Mouse (Mus musculus): ENCODE results near the gene Bbs1.
"Not testable (repeated sequence)": the region's sequence is repeated elsewhere in the genome, so short reads cannot be mapped to it uniquely, and the experiment has no call there.

Bbs1 gene

DNA sequence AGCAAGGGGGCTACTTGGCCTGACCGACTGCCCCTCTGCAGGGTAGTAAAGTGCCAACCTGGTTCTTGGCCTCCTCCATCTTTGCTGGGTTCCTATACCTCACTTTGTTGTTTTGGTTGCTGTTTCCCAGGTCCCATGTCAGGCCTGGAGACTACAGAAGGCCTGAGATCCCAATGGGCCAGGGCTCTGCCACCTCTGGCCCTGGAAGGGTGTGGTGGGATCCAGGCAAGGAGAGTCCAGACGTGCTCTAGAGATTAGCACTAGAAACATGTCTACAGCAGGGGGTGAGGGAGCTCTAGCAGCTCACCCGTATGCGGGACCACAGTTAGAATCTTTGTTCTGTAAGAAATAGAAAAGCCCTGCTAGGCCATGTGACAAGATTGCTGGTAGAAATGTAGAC lies 22.5 kb downstream of the Bbs1 start:
- no peak for DNase-seq (ENCODE audit: low spot score in 2 of 2)

DNA sequence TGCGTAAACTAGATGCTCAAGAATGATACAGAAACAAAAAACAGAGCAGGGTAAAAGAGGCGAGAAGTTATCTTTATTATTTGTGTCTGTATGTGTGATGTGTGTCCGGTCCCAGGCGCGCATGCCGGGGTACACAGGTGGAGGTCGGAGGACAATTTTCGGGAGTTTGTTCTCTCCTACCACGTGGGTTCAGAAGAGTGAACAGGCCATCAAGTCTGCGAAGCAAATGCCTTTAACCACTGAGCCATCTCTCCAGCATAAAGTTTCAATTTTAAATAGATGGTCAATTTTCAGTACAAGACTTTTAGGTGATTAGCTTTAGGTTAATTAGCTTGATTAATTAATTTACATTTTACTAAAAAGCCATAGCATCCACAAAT lies 27.1 kb downstream of the Bbs1 start:
- DNase-seq (ENCODE audit: low spot score in 2 of 2), result no peak

DNA sequence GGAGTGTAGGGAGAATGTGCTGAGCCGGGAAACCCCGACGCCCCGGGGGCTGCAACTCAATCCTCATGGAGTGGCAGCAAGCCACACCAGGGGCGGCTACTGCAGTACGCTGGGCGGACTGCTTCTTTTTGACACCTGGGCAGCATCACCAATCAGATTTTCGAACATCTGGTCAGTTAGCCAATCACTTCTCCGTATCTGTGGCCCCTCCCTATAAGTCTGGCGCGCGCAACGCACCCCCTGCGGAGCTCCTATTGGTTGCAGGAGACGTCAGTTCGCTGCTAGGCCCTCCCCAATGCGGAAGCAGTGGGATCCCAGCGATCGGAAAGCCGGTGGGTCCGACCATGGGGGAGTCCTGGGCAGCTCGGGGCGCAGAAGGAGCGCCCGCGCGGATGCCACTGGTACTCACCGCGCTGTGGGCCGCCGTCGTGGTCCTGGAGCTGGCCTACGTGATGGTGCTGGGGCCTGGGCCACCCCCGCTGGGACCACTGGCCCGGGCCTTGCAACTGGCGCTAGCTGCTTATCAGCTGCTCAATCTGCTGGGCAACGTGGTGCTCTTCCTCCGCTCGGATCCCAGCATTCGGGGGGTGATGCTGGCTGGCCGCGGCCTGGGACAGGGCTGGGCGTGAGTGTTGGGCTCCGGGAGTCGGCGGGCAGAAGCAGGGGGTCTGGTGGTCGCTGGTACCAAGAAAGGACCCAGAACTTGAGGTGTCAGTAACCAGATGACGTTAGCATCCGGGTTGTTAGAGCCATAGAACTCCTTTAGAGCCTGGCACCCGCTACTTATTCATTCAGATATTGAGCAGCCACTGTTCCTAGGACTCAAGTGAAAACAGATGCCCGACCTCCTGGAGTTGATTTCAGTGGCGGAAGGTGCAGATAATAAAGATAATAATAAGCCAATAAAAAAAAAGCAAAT lies 27.8 kb downstream of the Bbs1 start, which contains the start of gene Zdhhc24:
TSS of gene Zdhhc24 (plus strand) at position 264 of the 919 bp plus-strand sequence.
- DNase-seq (ENCODE audit: low spot score in 2 of 2), result peak; percentile 97 to 98

DNA sequence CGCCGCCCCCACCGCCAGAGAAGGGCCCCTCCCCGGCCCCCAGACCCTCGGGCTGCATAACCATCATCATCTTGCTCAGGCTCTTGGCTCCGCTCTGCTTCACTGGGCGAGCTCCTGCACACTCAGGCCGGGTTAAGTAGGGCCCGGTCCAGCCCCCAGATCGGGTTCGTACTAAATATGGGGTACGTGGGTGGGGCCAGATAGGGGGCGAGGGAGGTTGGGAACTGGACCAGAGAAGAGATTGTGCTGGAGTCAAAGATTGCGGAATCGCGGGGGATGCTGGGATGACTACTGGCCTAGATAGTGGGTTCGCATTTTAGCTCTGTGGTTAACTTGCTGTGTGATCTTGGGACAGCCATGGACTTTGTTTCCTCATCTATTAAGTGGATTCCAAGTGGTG lies 28.6 kb downstream of the Bbs1 start, which contains the start of gene Actn3:
TSS of gene Actn3 (minus strand) at position 125 of the 400 bp plus-strand sequence.
- no peak for DNase-seq (ENCODE audit: low spot score in 2 of 2)

DNA sequence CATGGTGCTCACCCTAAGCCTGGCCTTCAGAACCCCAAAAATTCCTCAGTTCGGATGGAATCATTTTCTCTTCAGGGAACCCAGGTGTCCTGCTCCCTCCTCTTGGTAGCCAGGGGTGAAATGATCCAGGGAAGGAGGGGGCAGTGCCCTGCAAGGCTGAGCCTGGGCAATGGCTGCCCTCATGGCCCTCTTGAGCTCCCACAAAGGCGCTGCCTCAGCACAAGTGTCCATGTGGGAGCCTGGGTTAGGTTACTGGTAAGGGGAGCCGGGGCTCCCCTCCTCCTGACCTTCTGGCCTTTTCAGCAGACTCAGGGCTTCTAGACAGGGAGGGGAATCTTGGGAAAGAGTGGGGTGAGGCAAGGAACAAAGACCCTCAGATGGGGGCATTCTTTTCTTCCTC lies 29.7 kb downstream of the Bbs1 start:
- DNase-seq (ENCODE audit: low spot score in 2 of 2), result no peak

DNA sequence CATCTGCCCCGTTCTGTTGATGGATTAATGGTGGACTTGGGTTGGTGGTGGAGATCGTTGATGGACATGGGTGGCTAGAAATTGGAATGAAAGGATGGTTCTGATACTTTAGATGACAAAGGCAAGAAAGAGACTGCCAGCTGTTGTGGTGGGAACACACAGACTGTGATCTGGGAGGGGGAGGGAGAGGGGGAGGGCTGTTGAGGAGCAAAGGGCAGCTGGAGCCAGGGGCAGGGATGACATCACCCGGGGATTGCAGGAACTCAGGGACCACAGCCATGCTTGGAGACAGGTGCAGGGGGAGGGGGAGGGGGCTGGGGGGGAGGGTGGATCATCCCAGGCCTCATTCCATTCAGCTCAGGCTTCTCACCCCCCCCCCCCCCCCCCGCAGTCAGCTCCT lies 30.2 kb downstream of the Bbs1 start:
- DNase-seq (ENCODE audit: low spot score in 2 of 2), result no peak

DNA sequence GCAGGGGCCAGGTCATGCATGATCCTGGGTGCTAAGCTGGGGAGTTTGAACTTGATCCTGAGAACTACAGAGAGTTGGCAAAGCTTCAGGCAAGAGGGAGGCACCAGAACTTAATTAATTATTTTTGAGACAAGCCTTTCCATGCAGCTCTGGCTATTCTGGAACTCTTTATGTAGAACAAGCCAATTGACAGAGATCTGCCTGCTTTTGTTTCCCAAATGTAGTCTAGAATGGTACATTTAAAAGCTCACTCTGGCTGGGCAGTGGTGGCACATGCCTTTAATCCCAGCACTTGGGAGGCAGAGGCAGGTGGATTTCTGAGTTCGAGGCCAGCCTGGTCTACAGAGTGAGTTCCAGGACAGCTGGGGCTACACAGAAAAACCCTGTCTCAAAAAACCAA lies 31.8 kb downstream of the Bbs1 start:
- DNase-seq (ENCODE audit: low spot score in 2 of 2), result not testable (repeated sequence)

DNA sequence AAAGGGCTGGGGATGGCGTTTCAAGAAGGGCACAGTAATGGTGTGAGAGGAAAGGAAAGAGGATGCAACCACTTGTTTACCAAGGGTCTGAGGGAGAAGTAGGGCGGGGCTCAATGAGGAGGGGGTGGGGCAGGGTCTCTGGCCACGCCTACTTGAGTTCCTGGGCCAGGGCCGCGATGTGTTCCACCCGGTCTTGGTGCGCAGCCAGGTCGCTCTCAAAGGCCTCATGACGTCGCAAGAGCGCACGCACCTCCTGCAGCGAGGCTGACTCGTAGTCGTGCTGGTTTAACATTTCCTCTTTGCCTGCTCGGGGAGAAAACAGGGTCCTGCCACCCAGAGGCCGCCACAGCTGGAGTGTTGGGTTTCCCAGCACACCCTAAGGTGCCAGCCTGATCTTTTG lies 41.3 kb downstream of the Bbs1 start:
- DNase-seq (ENCODE audit: low spot score in 2 of 2), result no peak

DNA sequence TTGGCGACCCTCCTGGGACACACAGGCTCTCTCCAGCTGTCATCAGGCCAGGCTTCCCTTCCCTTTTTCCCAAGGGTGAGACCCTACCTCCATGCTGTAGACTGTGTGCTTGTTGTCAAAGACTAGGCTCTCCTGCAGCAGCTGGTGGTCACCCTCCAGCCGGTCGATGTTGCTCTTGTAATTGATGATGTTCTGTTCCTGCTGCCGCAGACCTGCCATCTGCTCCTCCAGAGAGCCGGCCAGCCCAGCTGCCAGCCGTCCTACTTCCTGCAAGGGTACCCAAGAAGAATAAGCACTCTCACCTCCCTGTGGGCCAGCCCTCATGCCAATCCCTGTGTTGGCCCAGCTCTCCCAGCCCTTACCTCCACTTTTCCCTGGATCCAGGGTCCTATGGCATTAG lies 43.4 kb downstream of the Bbs1 start:
- no peak for DNase-seq (ENCODE audit: low spot score in 2 of 2)

DNA sequence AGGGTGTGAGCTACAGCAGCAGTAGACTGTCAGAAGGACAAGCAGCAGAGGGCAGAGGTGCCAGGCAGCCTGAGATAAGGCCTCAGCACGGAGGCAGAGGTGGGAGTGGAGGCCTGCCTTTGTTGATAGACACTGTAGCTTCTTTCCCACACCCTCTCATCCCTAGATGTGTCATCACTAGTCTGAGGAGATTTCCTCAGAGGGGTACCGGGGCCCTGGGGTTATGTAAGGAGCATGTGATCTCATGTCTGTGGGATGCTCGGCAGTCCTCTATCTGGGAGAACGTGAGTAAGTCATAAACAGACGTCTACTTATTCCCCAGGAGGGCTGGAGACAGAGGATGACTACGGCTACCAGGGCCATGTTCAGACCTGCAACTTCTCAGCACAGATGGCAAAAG lies 47.3 kb downstream of the Bbs1 start:
- no peak for DNase-seq (ENCODE audit: low spot score in 2 of 2)

DNA sequence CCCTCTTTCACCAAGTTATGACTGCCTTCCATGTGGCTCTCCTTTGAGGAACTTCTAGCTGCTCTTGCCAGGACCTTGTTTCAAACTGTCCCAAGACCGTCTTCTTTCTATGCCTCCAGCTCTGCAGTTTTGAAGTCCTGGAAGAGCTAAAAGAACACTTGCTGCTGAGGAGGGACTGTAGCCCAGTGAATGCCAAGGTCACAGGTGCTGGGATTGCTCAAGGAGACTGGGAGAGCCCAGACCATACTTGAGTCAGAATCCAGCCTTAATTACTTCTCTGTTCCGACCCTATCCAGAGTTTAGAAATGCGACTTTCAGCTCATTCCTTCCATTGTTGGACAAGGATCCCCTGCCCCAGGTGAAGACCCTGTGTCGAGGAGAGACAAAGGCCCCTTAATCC lies 50.5 kb downstream of the Bbs1 start:
- DNase-seq (ENCODE audit: low spot score in 2 of 2), result no peak

DNA sequence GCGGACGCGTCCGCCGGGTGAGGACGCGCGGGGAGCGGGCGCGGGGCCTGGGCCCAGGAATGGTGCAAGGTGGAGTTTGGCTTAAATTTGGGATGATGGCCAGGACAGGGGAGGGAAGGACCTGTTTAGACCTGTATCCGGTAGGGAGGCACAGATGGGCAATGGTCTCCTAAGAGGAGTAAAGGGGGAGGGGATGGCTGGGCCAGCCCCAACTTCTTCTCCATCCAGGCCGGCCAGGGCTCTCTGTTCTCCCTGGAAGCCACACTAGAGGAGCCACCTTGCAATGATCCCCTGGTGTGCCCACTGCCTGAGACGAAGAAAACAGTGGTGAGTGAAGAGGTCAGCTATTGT lies 51.0 kb downstream of the Bbs1 start:
- DNase-seq (ENCODE audit: low spot score in 2 of 2), result no peak

DNA sequence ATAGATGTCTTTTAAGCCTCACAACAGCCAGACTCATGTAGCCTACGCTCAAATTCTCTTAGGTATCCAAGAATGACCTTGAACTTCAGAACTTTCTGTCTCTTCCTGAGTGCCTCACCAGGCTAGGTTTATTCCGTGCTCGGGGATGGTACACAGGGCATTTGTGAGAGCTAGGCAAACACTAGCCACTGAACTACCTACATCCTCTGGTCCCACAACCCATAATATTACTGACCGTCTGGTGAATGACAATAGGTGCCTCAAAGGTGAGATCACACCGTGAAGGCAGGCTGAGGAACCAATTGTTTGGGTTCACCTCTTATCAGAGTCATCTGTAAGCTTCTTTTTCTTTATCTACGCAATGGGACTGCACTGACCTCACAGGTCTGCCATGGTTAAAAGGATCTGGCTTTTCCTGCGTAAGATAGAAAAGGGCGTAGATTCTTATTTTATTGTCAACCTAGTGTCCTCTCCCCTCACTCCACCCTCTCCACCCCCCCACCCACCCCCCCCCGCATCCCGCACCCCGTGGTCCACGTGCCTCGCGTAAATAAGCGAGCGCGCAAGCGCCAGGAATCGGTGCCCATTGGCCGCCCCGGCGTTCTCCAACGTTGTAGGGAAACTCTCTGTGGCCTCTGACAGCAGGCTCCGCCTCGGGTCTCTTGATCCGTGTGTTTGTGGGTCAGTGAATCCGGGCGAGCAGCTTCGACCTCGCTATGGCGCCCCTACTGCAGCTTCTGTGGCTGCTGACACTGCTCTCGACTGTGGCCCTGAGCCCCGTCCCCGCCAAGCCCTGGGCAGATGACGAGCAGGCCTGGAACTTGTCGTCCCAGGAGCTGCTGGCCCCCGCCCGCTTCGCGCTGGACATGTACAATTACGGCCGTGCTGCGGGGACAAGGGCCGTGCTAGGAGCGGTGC lies 51.6 kb downstream of the Bbs1 start, which contains the start of gene Ctsf:
TSS of gene Ctsf (plus strand) at position 579 of the 918 bp plus-strand sequence.
- peak; percentile 88 to 92 for DNase-seq (ENCODE audit: low spot score in 2 of 2)

DNA sequence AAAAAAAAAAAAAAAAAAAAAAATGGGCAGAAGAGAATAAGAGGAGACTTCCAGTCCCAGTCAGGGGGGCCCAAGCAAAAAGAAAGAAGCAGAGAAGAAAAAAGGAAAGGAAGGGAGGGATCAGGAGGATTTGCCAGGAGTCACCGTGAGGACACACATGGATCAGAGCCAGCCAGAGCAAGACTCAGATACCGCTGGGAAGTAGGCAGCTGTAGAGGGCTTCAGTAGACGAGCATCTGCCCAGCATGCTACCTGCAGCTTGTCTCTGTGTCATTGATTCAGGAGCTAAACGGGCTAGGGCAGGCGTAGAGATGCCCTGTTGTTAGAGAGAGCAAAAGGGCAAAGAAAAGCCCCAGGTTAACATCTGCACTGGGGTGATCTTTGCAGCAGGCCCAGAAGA lies 56.1 kb downstream of the Bbs1 start:
- no peak for DNase-seq (ENCODE audit: low spot score in 2 of 2)

DNA sequence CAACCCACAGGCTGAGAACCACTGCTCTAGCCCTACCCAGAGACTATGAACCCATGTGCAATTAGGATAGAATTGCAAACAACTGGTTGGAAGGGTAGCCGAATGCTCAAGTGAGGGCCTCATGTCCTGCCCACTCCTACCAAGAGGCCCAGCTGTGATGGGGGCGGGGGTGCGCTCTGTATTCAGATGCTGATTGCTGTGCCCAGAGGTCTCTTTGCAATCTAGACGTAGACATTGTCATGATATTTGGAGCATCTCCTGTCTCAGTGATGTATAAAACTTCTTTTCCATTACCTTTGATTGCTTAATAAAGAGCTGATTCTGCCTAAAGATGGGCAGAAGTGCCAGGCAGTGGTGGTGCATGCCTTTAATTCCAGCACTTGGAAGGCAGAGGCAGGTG lies 56.6 kb downstream of the Bbs1 start:
- DNase-seq (ENCODE audit: low spot score in 2 of 2), result no peak

DNA sequence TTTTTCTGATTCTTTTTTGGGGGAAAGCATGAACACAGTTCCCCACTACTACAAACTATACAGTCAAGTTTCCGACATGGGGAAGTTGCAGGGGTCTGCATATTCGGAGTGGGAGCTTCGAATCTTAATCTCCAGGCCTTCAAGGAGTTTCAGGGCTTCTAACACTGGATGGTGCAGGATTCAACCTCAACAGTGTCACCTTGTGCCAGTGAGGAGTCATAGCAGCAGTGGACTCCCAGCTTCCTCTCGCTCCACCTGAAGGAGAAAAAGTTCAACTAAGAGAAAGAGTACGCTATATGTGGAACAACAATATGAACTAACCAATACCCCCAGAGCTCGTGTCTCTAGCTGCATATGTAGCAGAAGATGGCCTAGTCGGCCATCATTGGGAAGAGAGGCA lies 58.9 kb downstream of the Bbs1 start:
- DNase-seq (ENCODE audit: low spot score in 2 of 2), result peak in 1 of 2 experiments; percentile 19

DNA sequence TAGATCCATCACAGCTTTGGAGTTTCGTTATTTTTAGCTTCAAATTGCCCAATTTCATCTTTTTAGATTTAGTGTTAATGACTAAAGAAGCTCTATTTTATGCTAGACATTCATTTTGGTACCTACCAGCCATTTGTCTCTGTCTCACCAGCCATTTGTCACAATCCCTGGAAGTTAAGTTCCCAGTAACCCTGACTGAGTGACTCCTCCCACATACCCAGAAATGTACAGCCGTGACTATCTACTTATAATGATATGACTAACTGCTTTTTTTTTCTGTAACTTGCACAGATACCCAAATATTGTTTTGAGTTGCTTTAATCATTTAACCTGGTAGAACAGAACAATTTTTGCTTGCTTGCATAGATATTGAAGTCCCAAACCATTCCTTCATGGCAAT lies 60.6 kb downstream of the Bbs1 start:
- no peak for DNase-seq (ENCODE audit: low spot score in 2 of 2)

DNA sequence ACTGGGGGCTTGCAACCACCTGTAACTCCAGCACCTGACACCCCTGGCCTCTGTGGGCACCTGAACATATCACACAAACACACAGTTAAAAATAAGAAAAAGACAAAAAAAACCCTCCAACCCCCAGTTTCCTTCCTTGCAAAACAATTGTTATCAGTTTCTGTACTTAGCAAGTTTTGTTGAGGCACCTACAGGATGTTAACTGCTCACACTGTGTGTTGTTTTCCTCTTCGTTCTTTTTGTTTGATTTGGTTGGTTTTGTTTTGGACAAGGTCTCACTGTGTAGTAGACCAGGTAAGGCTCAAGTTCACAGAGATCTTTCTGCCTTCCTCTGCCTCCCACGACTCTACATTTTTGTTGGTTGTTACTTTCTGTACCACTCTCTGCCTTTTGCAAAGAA lies 63.8 kb downstream of the Bbs1 start:
- DNase-seq (ENCODE audit: low spot score in 2 of 2), result no peak

DNA sequence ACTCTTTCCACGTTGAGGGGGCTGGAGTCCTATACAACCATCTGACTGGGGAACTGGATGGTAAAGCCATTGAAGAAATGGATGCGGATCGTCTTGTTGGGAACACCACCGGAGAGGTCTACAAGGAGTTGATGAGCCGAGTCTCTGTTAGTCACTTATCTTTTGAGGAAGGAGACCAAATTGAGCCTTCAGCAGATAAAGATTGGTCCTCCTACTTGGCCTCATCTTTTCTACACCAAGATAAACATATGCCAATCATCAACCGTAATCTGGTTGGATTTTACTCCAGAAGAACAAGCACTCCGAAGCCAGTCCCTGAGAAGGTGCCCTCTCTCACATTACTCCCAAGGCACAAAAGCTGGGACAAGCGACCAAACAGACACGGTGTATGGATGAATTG lies 65.6 kb downstream of the Bbs1 start:
- no peak for DNase-seq (ENCODE audit: low spot score in 2 of 2)

DNA sequence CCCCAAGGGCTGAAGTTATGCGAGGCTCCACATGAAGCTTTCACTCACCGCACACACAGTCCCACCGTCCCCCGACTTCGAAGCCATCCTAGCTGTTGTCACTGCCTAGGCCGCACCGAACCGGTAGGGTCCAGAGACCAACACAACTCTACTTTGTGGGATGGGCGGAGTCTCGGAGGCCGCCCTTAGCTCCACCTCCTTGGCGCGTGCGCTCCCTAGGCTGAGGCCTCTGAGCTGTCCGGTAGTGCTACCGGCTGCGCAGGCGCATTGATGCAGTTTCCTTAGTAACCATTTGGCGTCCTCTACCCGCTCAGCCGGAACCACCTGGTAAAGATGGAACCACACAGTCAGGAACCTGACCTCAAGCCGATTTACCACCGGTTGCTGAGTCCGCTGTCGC lies 67.3 kb downstream of the Bbs1 start, which contains the start of the genes Ccs and Ccdc87:
TSS of gene Ccs (minus strand) at position 184 of the 400 bp plus-strand sequence.
TSS of gene Ccdc87 (plus strand) at position 218 of the 400 bp plus-strand sequence.
- peak; percentile 94 to 98 for DNase-seq (ENCODE audit: low spot score in 2 of 2)

DNA sequence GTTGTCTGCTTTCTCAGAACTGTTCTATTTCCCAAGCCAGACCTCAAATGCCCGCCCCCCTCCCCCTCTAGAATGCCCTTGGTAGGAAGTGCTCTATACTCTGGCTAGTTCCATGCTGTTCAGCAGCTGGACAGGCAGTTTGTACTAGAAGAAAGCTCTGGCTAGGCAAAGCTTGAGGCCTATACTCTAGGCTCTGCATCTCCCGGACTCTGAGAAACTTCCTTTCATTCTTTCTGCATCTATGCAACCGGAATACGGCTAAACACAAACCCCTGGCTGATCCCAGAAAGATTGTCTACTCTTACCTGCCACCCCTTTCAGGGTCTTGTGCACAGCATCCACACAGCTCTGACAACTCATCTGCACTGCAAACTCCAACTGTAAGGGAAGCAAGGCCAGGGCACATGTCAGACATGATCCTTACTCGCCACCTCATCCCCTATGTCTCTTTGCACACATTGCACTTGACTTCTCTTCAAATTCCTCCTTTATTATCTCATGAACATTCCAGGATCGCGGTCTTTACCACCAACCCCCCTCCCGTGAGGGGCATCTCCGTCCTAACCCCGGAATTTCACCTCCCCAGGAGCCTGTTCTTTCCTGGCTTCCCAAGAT lies 67.8 kb downstream of the Bbs1 start:
- DNase-seq (ENCODE audit: low spot score in 2 of 2), result no peak

DNA sequence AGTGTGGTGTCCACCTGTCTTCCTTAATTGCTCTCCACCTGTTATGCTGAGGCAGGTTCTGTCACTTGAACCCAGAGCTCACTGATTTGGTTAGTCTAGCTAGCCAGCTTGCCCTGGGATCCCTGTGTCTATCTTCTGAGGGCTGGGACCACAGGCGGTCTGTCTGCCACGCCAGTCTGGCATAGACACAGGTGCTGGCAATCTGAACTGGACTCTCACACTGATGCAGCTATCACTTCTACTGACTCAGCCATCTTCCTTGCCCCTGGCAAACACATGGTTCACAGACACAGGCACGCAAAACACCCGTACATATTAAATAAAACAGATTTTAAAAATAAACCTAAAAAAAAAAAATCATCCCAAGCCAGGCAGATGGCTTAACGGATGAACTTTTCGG lies 69.4 kb downstream of the Bbs1 start:
- DNase-seq (ENCODE audit: low spot score in 2 of 2), result no peak

All from frontal cortex, postnatal 36 days (tissue).